Mouse (Mus musculus) lung, postnatal 0 days (tissue): Measurements from ENCODE around the gene Tubb4b.

Experiments used
- CTCF ChIP-seq: IDR thresholded peaks from 2 replicates; pipeline ENCODE4 v1.5.1; 2016; ENCODE audit warnings: antibody characterized with exemption, mild to moderate bottlenecking
- EP300 ChIP-seq: IDR thresholded peaks from 2 replicates; pipeline ENCODE4 v1.6.1; 2016; ENCODE audit warnings: antibody characterized with exemption, mild to moderate bottlenecking, control low read depth

- TF ChIP-seq EP300: no peak
- no peak for TF ChIP-seq CTCF
Observed at GRCm38 (mm10) chr2:25265897-25266656, 41.6 kb upstream of the Tubb4b start.
